Mouse (Mus musculus): ENCODE measurements around the gene Smoc2.

DNA sequence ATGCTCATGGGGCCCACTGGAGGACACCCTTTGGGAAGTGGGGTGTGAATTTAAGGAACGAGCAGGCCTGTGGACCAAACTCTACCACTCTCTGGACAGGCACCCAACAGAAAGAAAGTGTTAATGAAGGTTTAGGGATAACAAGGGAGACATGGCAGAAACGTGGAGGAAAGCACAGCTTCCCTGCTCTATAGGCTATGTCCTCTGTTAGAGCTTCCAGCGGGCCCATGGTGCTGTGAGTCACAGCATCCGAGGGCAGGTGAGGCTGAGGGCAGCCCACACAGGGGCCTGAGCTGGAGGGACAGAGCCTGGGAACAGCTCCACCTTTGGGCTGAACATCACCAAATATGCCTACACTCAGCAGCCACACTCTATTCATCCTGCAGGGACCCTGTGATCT lies 66.2 kb downstream of the Smoc2 start:
- TF ChIP-seq POLR2A (IDR thresholded peaks at IDR 0.05; ENCODE audit: insufficient read depth, low read depth, low read length) (no peak), EP300 (IDR thresholded peaks at IDR 0.05; ENCODE audit: insufficient read depth, low read depth, low read length) (no peak)
